Mouse (Mus musculus): ENCODE measurements around the gene Rtbdn. TPM values are rescaled to one million over a fixed set of nuclear protein-coding genes. Genes with fewer than 3 reads are reported as not detected.

Gene Rtbdn
- polyA plus RNA-seq, 1 experiment from 2014 or later: not detected

- peak overlapping the region; percentile 64; the same call in 1 of the 2 replicates for H3K9ac ChIP-seq
- no peaks in the 10 kb centered on the region for H3K9me3 ChIP-seq (ENCODE audit: low read depth, low read length)
- no peak for ATAC-seq (ENCODE audit: insufficient read depth)
- peaks cover 47% of the 10 kb centered on the region for H3K36me3 ChIP-seq (ENCODE audit: insufficient read depth)
- 29% methylated on average over 7 of the region's 7 CpGs for WGBS
- peaks cover 5% of the 10 kb centered on the region for H3K27me3 ChIP-seq (ENCODE audit: insufficient read depth, low read length)
- TF ChIP-seq CTCF (IDR thresholded peaks at IDR 0.05; ENCODE audit: low read depth): peak; percentile 91
- peak overlapping the region; percentile 99 for H3K4me2 ChIP-seq
- H3K4me1 ChIP-seq (ENCODE audit: insufficient read depth): peaks cover 22% of the 10 kb centered on the region
- peak; percentile 76 for DNase-seq
- H3K27ac ChIP-seq (ENCODE audit: low read depth): peak overlapping the region; percentile 89
- peak overlapping the region; percentile 55 for H3K4me3 ChIP-seq (ENCODE audit: low read depth, low read length)
Observed at GRCm38 (mm10) chr8:84975434-84975833, 28.6 kb downstream of the Rtbdn start.

- H3K9me3 ChIP-seq (ENCODE audit: low read depth, low read length): no peaks in the 10 kb centered on the region
- H3K4me3 ChIP-seq (ENCODE audit: low read depth, low read length): peak overlapping the region; percentile 55
- H3K27ac ChIP-seq (ENCODE audit: low read depth): peak overlapping the region; percentile 89
- H3K4me1 ChIP-seq (ENCODE audit: insufficient read depth): peaks cover 30% of the 10 kb centered on the region
- peak; percentile 78 for ATAC-seq (ENCODE audit: insufficient read depth)
- peaks cover 39% of the 10 kb centered on the region for H3K36me3 ChIP-seq (ENCODE audit: insufficient read depth)
- WGBS: under 1% methylated on average over 59 of the region's 61 CpGs
- peak; percentile 35 for TF ChIP-seq CTCF (IDR thresholded peaks at IDR 0.05; ENCODE audit: low read depth)
- H3K27me3 ChIP-seq (ENCODE audit: insufficient read depth, low read length): peaks cover 5% of the 10 kb centered on the region
- peak; percentile 98 for DNase-seq
- H3K9ac ChIP-seq: peak overlapping the region; percentile 64
- H3K4me2 ChIP-seq: peak overlapping the region; percentile 99
Observed at GRCm38 (mm10) chr8:84976031-84976762, 29.4 kb downstream of the Rtbdn start.

GRCm38 (mm10) chr8:84976763-84977434 is 30.1 kb downstream of the Rtbdn start:
- ATAC-seq (ENCODE audit: insufficient read depth) (no peak), DNase-seq (no peak)
- peak overlapping the region; percentile 64 for H3K9ac ChIP-seq
- TF ChIP-seq CTCF (IDR thresholded peaks at IDR 0.05; ENCODE audit: low read depth): no peak
- no peaks in the 10 kb centered on the region for H3K9me3 ChIP-seq (ENCODE audit: low read depth, low read length)
- peak overlapping the region; percentile 99 for H3K4me2 ChIP-seq
- H3K4me1 ChIP-seq (ENCODE audit: insufficient read depth): peaks cover 37% of the 10 kb centered on the region
- peak overlapping the region; percentile 89 for H3K27ac ChIP-seq (ENCODE audit: low read depth)
- peak overlapping the region; percentile 55 for H3K4me3 ChIP-seq (ENCODE audit: low read depth, low read length)
- H3K27me3 ChIP-seq (ENCODE audit: insufficient read depth, low read length): peaks cover 5% of the 10 kb centered on the region
- WGBS: 2% methylated on average over 25 of the region's 25 CpGs
- peaks cover 32% of the 10 kb centered on the region for H3K36me3 ChIP-seq (ENCODE audit: insufficient read depth)

- DNase-seq: peak; percentile 73
- no peaks in the 10 kb centered on the region for H3K9me3 ChIP-seq (ENCODE audit: low read depth, low read length)
- peak overlapping the region; percentile 89 for H3K27ac ChIP-seq (ENCODE audit: low read depth)
- peaks cover 25% of the 10 kb centered on the region for H3K36me3 ChIP-seq (ENCODE audit: insufficient read depth)
- peaks cover 42% of the 10 kb centered on the region for H3K4me1 ChIP-seq (ENCODE audit: insufficient read depth)
- peak overlapping the region; percentile 55 for H3K4me3 ChIP-seq (ENCODE audit: low read depth, low read length)
- H3K9ac ChIP-seq: peak overlapping the region; percentile 64
- no peak for ATAC-seq (ENCODE audit: insufficient read depth)
- H3K27me3 ChIP-seq (ENCODE audit: insufficient read depth, low read length): peaks cover 5% of the 10 kb centered on the region
- WGBS: under 1% methylated on average over 70 of the region's 70 CpGs
- TF ChIP-seq CTCF (IDR thresholded peaks at IDR 0.05; ENCODE audit: low read depth): no peak
- peak overlapping the region; percentile 99 for H3K4me2 ChIP-seq
Observed at GRCm38 (mm10) chr8:84977435-84978247, 30.9 kb downstream of the Rtbdn start.

GRCm38 (mm10) chr8:84978248-84978940 is 31.6 kb downstream of the Rtbdn start, which contains the start of gene Junb:
TSS of gene Junb (minus strand) at chr8:84978718.
- Histone ChIP-seq H3K4me1 (ENCODE audit: insufficient read depth) (peaks cover 42% of the 10 kb centered on the region), H3K36me3 (ENCODE audit: insufficient read depth) (peaks cover 17% of the 10 kb centered on the region), H3K27ac (ENCODE audit: low read depth) (peak within 1 kb of the TSS; percentile 89), H3K9me3 (ENCODE audit: low read depth, low read length) (no peaks in the 10 kb centered on the region), H3K9ac (peak within 1 kb of the TSS; percentile 64), H3K4me3 (ENCODE audit: low read depth, low read length) (peak within 1 kb of the TSS; percentile 55), H3K4me2 (peak within 1 kb of the TSS; percentile 99), H3K27me3 (ENCODE audit: insufficient read depth, low read length) (peaks cover 5% of the 10 kb centered on the region)
- DNase-seq: peak; percentile 97
- peak; percentile 40 for ATAC-seq (ENCODE audit: insufficient read depth)
- WGBS: under 1% methylated on average over 63 of the region's 63 CpGs
- no peak for TF ChIP-seq CTCF (IDR thresholded peaks at IDR 0.05; ENCODE audit: low read depth)

GRCm38 (mm10) chr8:84979599-84980421 is 33.0 kb downstream of the Rtbdn start:
- peak overlapping the region; percentile 80 for H3K27ac ChIP-seq (ENCODE audit: low read depth)
- ATAC-seq (ENCODE audit: insufficient read depth): peak; percentile 32

More at GRCm38 (mm10) chr8:84979599-84980421, 33.0 kb downstream of the Rtbdn start:
- Histone ChIP-seq H3K4me3 (ENCODE audit: low read depth, low read length) (peak overlapping the region; percentile 37), H3K9me3 (ENCODE audit: low read depth, low read length) (no peaks in the 10 kb centered on the region), H3K27me3 (ENCODE audit: insufficient read depth, low read length) (peaks cover 5% of the 10 kb centered on the region), H3K4me1 (ENCODE audit: insufficient read depth) (peaks cover 52% of the 10 kb centered on the region), H3K9ac (peak overlapping the region; percentile 47), H3K36me3 (ENCODE audit: insufficient read depth) (peaks cover 3% of the 10 kb centered on the region), H3K4me2 (peak overlapping the region; percentile 99)
- TF ChIP-seq CTCF (IDR thresholded peaks at IDR 0.05; ENCODE audit: low read depth): no peak
- peak; percentile 95 for DNase-seq
- 2% methylated on average over 38 of the region's 42 CpGs for WGBS

Measured in lung, embryonic 14.5 days (tissue).